Mouse (Mus musculus) MEL (cell line): ENCODE measurements at regions not wholly inside any gene's neighbourhood (a gene's known extent, or its start where the extent isn't known, plus 50 kb on each side); places are given as distances from the start of the nearest gene placed in this dataset.

Experiments used
- DNase-seq: peaks from one replicate; pipeline ENCODE4 v3.0.0; 2011; ENCODE audit warnings: low read depth, low spot score
- H3K27ac ChIP-seq: 2 replicates; pipeline ENCODE4 v1.5.1; 2012; ENCODE audit warnings: low read depth, mild to moderate bottlenecking, control low read depth, low read length, moderate library complexity; ENCODE audit not compliant: control insufficient read depth
- H3K27me3 ChIP-seq, 2 experiments: fragments of 150-350 bp in 1 of 2; sonication (generic) in 1 of 2; 2 replicates each; pipeline ENCODE4 v1.6.1; 2012; ENCODE audit warnings: low read length in 2 of 2, mild to moderate bottlenecking in 2 of 2, improper control_type of control experiment in 1 of 2, moderate library complexity in 1 of 2; ENCODE audit not compliant: insufficient read depth in 2 of 2, control insufficient read depth in 1 of 2
- H3K36me3 ChIP-seq, 2 experiments: 2 replicates each; pipeline ENCODE4 v1.6.1; 2012 to 2014; ENCODE audit warnings: low read length in 2 of 2, improper control_type of control experiment in 1 of 2, inconsistent platforms in 1 of 2, mild to moderate bottlenecking in 1 of 2; ENCODE audit not compliant: insufficient read depth in 2 of 2, control insufficient read depth in 1 of 2
- H3K4me1 ChIP-seq, 2 experiments: fragments of 150-350 bp in 1 of 2; sonication (generic) in 1 of 2; 2 replicates each; pipeline ENCODE4 v1.6.1; 2012; ENCODE audit warnings: low read length in 2 of 2, improper control_type of control experiment in 1 of 2, mild to moderate bottlenecking in 1 of 2; ENCODE audit not compliant: insufficient read depth in 2 of 2, control insufficient read depth in 1 of 2
- H3K4me3 ChIP-seq, 2 experiments: fragments of 150-350 bp in 1 of 2; sonication (generic) in 1 of 2; 2 replicates each; pipeline ENCODE4 v1.5.1; 2012; ENCODE audit warnings: low read depth in 2 of 2, low read length in 2 of 2, mild to moderate bottlenecking in 2 of 2, moderate library complexity in 2 of 2, control low read depth in 1 of 2, improper control_type of control experiment in 1 of 2; ENCODE audit not compliant: control insufficient read depth in 1 of 2, insufficient read depth in 1 of 2
- H3K79me2 ChIP-seq: 2 replicates; pipeline ENCODE4 v1.6.1; 2012; ENCODE audit warnings: mild to moderate bottlenecking, low read length, moderate library complexity; ENCODE audit not compliant: control insufficient read depth, poor library complexity, insufficient read depth
- H3K9ac ChIP-seq: 2 replicates; pipeline ENCODE4 v1.6.1; 2012; ENCODE audit warnings: low read depth, mild to moderate bottlenecking, control low read depth, low read length, moderate library complexity; ENCODE audit not compliant: control insufficient read depth, poor library complexity, severe bottlenecking
- H3K9me3 ChIP-seq: fragments of 150-350 bp; sonication (generic); replicated peaks from 2 replicates; pipeline ENCODE4 v1.6.1; 2012; ENCODE audit warnings: mild to moderate bottlenecking, low read length, improper control_type of control experiment, moderate library complexity; ENCODE audit not compliant: insufficient read depth
- CHD1 ChIP-seq: IDR thresholded peaks from 2 replicates; pipeline ENCODE4 v1.6.1; 2012; ENCODE audit warnings: low read depth, mild to moderate bottlenecking, inconsistent platforms, low read length, improper control_type of control experiment
- CTCF ChIP-seq, 3 experiments: IDR thresholded peaks in 2 of 3; conservative IDR thresholded peaks in 1 of 3; 2 replicates each; pipeline ENCODE4 v1.5.1; 2011 to 2012; ENCODE audit warnings: low read length in 3 of 3, low read depth in 2 of 3, mild to moderate bottlenecking in 2 of 3, improper control_type of control experiment in 1 of 3, inconsistent platforms in 1 of 3, mixed read lengths in 1 of 3, moderate library complexity in 1 of 3; ENCODE audit not compliant: control insufficient read depth in 1 of 3, insufficient read depth in 1 of 3, poor library complexity in 1 of 3, severe bottlenecking in 1 of 3
- E2F4 ChIP-seq: IDR thresholded peaks from 2 replicates; pipeline ENCODE4 v1.6.1; 2011; ENCODE audit warnings: low read depth, low read length, improper control_type of control experiment, borderline replicate concordance
- ELF1 ChIP-seq: IDR thresholded peaks from 2 replicates; pipeline ENCODE4 v1.6.1; 2014; ENCODE audit warnings: low read depth, mild to moderate bottlenecking, inconsistent platforms, low read length, improper control_type of control experiment, moderate library complexity
- ETS1 ChIP-seq: IDR thresholded peaks from 2 replicates; pipeline ENCODE4 v1.6.1; 2012; ENCODE audit warnings: low read depth, mild to moderate bottlenecking, inconsistent platforms, low read length, improper control_type of control experiment, moderate library complexity
- GABPA ChIP-seq: IDR thresholded peaks from 2 replicates; pipeline ENCODE4 v1.6.1; 2012; ENCODE audit warnings: low read depth, mild to moderate bottlenecking, inconsistent platforms, low read length, improper control_type of control experiment, moderate library complexity
- HCFC1 ChIP-seq: IDR thresholded peaks from 2 replicates; pipeline ENCODE4 v1.6.1; 2012; ENCODE audit warnings: low read depth, mild to moderate bottlenecking, inconsistent platforms, low read length, improper control_type of control experiment, moderate library complexity
- JUND ChIP-seq: IDR thresholded peaks from 2 replicates; pipeline ENCODE4 v1.6.1; 2011; ENCODE audit warnings: low read depth, mild to moderate bottlenecking, improper control_type of control experiment, low read length
- KAT2A ChIP-seq: conservative IDR thresholded peaks from 2 replicates; pipeline ENCODE4 v1.6.1; 2012; ENCODE audit warnings: low read depth, low read length, improper control_type of control experiment, inconsistent platforms
- MAFK ChIP-seq: IDR thresholded peaks from 2 replicates; pipeline ENCODE4 v1.6.1; 2011; ENCODE audit warnings: low read depth, mild to moderate bottlenecking, low read length, improper control_type of control experiment, borderline replicate concordance
- MAX ChIP-seq: IDR thresholded peaks from 2 replicates; pipeline ENCODE4 v1.6.1; 2011; ENCODE audit warnings: low read length, improper control_type of control experiment
- MAZ ChIP-seq: IDR thresholded peaks from 2 replicates; pipeline ENCODE4 v1.6.1; 2012; ENCODE audit warnings: low read depth, mild to moderate bottlenecking, inconsistent platforms, low read length, improper control_type of control experiment
- MEF2A ChIP-seq: IDR thresholded peaks from 2 replicates; pipeline ENCODE4 v1.6.1; 2014; ENCODE audit warnings: low read depth, mild to moderate bottlenecking, inconsistent platforms, low read length, improper control_type of control experiment; ENCODE audit not compliant: poor library complexity, insufficient replicate concordance, severe bottlenecking; ENCODE audit errors: extremely low read depth
- MXI1 ChIP-seq: IDR thresholded peaks from 2 replicates; pipeline ENCODE4 v1.6.1; 2011; ENCODE audit warnings: mild to moderate bottlenecking, low read depth, low read length, improper control_type of control experiment
- NELFE ChIP-seq: IDR thresholded peaks from 2 replicates; pipeline ENCODE4 v1.6.1; 2011; ENCODE audit warnings: low read depth, low read length, improper control_type of control experiment
- POLR2AphosphoS5 ChIP-seq: IDR thresholded peaks from 2 replicates; pipeline ENCODE4 v1.6.1; 2012; ENCODE audit warnings: low read depth, borderline replicate concordance, mild to moderate bottlenecking, inconsistent platforms, low read length, moderate library complexity, mixed read lengths
- SIN3A ChIP-seq: IDR thresholded peaks from 2 replicates; pipeline ENCODE4 v1.6.1; 2012; ENCODE audit warnings: low read length, improper control_type of control experiment, inconsistent platforms
- SMC3 ChIP-seq: IDR thresholded peaks from 2 replicates; pipeline ENCODE4 v1.6.1; 2011; ENCODE audit warnings: low read depth, low read length, improper control_type of control experiment
- TAL1 ChIP-seq: IDR thresholded peaks from 2 replicates; pipeline ENCODE4 v1.6.1; 2012; ENCODE audit warnings: mild to moderate bottlenecking, inconsistent platforms, low read length, moderate library complexity, mixed read lengths
- TCF12 ChIP-seq: IDR thresholded peaks from 2 replicates; pipeline ENCODE4 v1.6.1; 2014; ENCODE audit warnings: low read depth, mild to moderate bottlenecking, inconsistent platforms, low read length, improper control_type of control experiment, moderate library complexity
- ZMIZ1 ChIP-seq: IDR thresholded peaks from 2 replicates; pipeline ENCODE4 v1.6.1; 2012; ENCODE audit warnings: low read depth, mild to moderate bottlenecking, inconsistent platforms, low read length, improper control_type of control experiment, moderate library complexity

DNA sequence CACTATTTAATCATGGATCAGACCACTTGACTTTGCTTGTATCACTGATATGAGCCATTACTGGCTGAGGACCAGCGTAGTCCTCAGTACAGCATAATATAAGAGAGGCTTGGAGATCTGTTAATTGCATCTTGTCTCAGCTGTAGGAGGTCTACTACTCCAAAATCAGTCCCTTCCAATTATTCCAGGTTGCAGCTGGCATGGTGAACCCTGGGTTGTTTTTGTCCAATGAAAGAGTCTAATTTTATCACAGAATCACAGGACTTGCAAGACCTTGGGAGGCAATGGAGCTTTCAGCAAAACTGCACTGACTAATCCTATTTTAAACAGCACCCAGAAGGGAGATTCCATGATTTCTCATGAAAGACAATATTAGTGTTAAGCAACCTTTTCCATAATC is 629.7 kb upstream of the Mef2c start:
- H3K4me3 ChIP-seq = no peak overlapping the region
- no peaks in the 10 kb centered on the region for H3K79me2 ChIP-seq
- TF ChIP-seq NELFE = no peak
- no peak for TF ChIP-seq SIN3A
- TF ChIP-seq CHD1 = no peak
- no peak for TF ChIP-seq MAZ
- no peak for TF ChIP-seq SMC3
- no peak for TF ChIP-seq CTCF (IDR thresholded peaks at IDR 0.05 in 2 of 3, conservative IDR thresholded peaks at IDR 0.05 in 1 of 3; ENCODE audit: control insufficient read depth in 1 of 3, insufficient read depth in 1 of 3, low read depth in 2 of 3, low read length in 3 of 3, poor library complexity in 1 of 3, severe bottlenecking in 1 of 3)
- no peak for TF ChIP-seq MAX
- no peak for TF ChIP-seq KAT2A
- no peak for TF ChIP-seq POLR2AphosphoS5
- TF ChIP-seq GABPA = no peak
- no peak for TF ChIP-seq MXI1
- no peak for TF ChIP-seq ELF1
- no peak for TF ChIP-seq JUND
- TF ChIP-seq ETS1 = no peak
- TF ChIP-seq HCFC1 = no peak
- no peak for TF ChIP-seq TAL1
- TF ChIP-seq E2F4 = no peak
- no peak for TF ChIP-seq ZMIZ1
- no peak for TF ChIP-seq MAFK
- TF ChIP-seq MEF2A = no peak
- H3K27me3 ChIP-seq = no peaks in the 10 kb centered on the region
- no peaks in the 10 kb centered on the region for H3K4me1 ChIP-seq
- DNase-seq = no peak
- no peaks in the 10 kb centered on the region for H3K9me3 ChIP-seq
- no peak overlapping the region for H3K9ac ChIP-seq
- H3K36me3 ChIP-seq = 0 out of 4 replicates have a peak, but pooled peaks cover 0 to 2% of the 10 kb centered on the region in 2 experiments
- no peak overlapping the region for H3K27ac ChIP-seq

DNA sequence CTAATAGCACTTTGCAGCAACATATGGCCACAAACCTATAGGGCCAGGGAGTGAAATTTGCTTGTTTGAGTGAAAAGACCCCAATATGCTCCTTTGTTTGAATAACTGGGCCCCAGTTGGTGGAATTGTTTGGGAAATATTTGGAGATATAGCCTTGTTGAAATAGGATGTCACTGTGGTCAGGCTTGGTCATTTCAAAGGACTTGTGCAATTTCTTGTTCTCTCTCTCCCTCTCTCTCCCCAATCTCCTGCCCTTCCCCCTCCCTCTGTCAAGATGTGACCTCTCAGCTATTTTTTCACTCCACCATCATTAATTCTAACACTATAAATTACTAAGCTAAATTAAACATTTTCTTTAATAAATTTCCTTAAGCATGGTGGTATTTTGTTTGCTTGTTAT is 620.5 kb upstream of the Mef2c start:
- H3K9me3 ChIP-seq = no peaks in the 10 kb centered on the region
- H3K9ac ChIP-seq = no peak overlapping the region
- no peak overlapping the region for H3K27ac ChIP-seq
- no peaks in the 10 kb centered on the region for H3K27me3 ChIP-seq
- no peaks in the 10 kb centered on the region for H3K79me2 ChIP-seq
- no peak for TF ChIP-seq ZMIZ1
- no peak for TF ChIP-seq TCF12
- TF ChIP-seq MAX = no peak
- no peak for TF ChIP-seq ELF1
- no peak overlapping the region for H3K4me3 ChIP-seq
- peaks cover 0 to 6% of the 10 kb centered on the region in 2 experiments; a peak in 1 of 4 replicates for H3K36me3 ChIP-seq
- no peak for DNase-seq
- H3K4me1 ChIP-seq = 0 out of 4 replicates have a peak, but pooled peaks cover 0 to under 1% of the 10 kb centered on the region in 2 experiments
